Mouse (Mus musculus) thymus, postnatal 0 days (tissue): ENCODE data around the gene Hspe1. TPM values are rescaled to one million over a fixed set of nuclear protein-coding genes. Genes with fewer than 3 reads are reported as not detected.

Source experiments
- DNase-seq: peaks from one replicate; pipeline ENCODE4 v3.0.0-alpha.2; 2015; ENCODE audit warnings: low spot score
- polyA plus RNA-seq: library from polyadenylated mRNA; unstranded; fragments of >200 nt; fragmentation: Nextera tagmentation; extraction: Ambion mirVana; gene quantifications from 2 replicates; pipeline ENCODE4 v1.2.1, GENCODE M21; 2015

Hspe1 gene
- polyA plus RNA-seq, 1 experiment from 2014 or later: 316 TPM

DNA sequence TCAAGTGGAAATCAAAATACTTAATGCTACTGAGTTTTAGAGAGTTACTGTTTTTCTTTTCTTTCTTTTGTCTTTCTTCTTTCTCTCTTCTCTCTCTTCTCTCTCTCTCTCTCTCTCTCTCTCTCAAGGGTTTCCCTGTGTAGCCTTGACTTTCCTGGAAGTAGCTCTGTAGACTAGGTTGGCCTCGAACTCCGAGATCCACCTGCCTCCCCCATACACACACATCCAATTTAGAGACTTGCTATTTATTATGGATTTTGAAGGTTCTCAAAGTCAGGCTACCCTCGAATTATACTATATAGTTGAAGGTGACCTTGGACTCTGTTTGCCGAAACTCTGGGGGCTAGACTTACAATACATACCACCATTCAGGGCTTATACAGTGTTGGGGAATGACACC, 44.4 kb downstream of the Hspe1 start:
- DNase-seq: no peak

GRCm38 (mm10) chr1:55133173-55133572, 45.2 kb downstream of the Hspe1 start:
- no peak for DNase-seq

GRCm38 (mm10) chr1:55134301-55134700, 46.4 kb downstream of the Hspe1 start:
- DNase-seq: no peak

GRCm38 (mm10) chr1:55135846-55136245, 47.9 kb downstream of the Hspe1 start:
- DNase-seq: no peak

Other genes starting within 250 kb of the Hspe1 start
- 34.3 and 42.6 TPM in 2 replicates for gene Ankrd44, start 161.7 kb upstream of the Hspe1 start, polyA plus RNA-seq
- 390 and 430 TPM in 2 replicates for gene Sf3b1, start 60.7 kb upstream of the Hspe1 start, polyA plus RNA-seq
- gene Coq10b, start 35.4 kb upstream of the Hspe1 start, polyA plus RNA-seq: 18.6 and 19.9 TPM in 2 replicates
- gene Hspd1, start 111 bp downstream of the Hspe1 start, polyA plus RNA-seq: 258 and 291 TPM in 2 replicates
- gene Mob4, start 43.1 kb downstream of the Hspe1 start, polyA plus RNA-seq: 127 and 149 TPM in 2 replicates
- gene Rftn2, start 138.7 kb downstream of the Hspe1 start, polyA plus RNA-seq: 0.80 and 1.1 TPM in 2 replicates
- 3.5 and 3.8 TPM in 2 replicates for gene Mars2, start 149.0 kb downstream of the Hspe1 start, polyA plus RNA-seq